Mouse (Mus musculus): Measurements from ENCODE around the gene Gm5592.
"Not testable (repeated sequence)": the region's sequence is repeated elsewhere in the genome, so short reads cannot be mapped to it uniquely, and the experiment has no call there.

GRCm38 (mm10) chr7:41153541-41153940 lies at the start of gene Gm5592:
- TF ChIP-seq CTCF (IDR thresholded peaks at IDR 0.05; ENCODE audit: low read depth, low read length); EP300 (IDR thresholded peaks at IDR 0.05; ENCODE audit: insufficient read depth, low read depth, low read length); POLR2A (IDR thresholded peaks at IDR 0.05; ENCODE audit: insufficient read depth, low read length): not testable (repeated sequence)
